Mouse (Mus musculus) CH12.LX (cell line): ENCODE data around the gene Zfp746.

Experiments
- CTCF ChIP-seq, 2 experiments: IDR thresholded peaks in 1 of 2; conservative IDR thresholded peaks in 1 of 2; 2 replicates each; pipeline ENCODE4 v1.5.1; 2011 to 2012; ENCODE audit warnings: low read depth in 2 of 2, low read length in 2 of 2, improper control_type of control experiment in 1 of 2, inconsistent platforms in 1 of 2, mild to moderate bottlenecking in 1 of 2, moderate library complexity in 1 of 2
- E2F4 ChIP-seq: IDR thresholded peaks from 2 replicates; pipeline ENCODE4 v1.6.1; 2011; ENCODE audit warnings: low read depth, low read length, improper control_type of control experiment; ENCODE audit not compliant: insufficient replicate concordance
- ETS1 ChIP-seq: conservative IDR thresholded peaks from 2 replicates; pipeline ENCODE4 v1.6.1; 2012; ENCODE audit warnings: low read depth, mild to moderate bottlenecking, inconsistent platforms, low read length, improper control_type of control experiment, moderate library complexity
- MAFK ChIP-seq: IDR thresholded peaks from 2 replicates; pipeline ENCODE4 v1.6.1; 2011; ENCODE audit warnings: low read length, improper control_type of control experiment; ENCODE audit not compliant: insufficient replicate concordance
- MAX ChIP-seq: IDR thresholded peaks from 2 replicates; pipeline ENCODE4 v1.6.1; 2011; ENCODE audit warnings: low read length, improper control_type of control experiment
- NELFE ChIP-seq: IDR thresholded peaks from 2 replicates; pipeline ENCODE4 v1.6.1; 2011; ENCODE audit warnings: low read depth, low read length, improper control_type of control experiment
- PAX5 ChIP-seq: IDR thresholded peaks from 2 replicates; pipeline ENCODE4 v1.6.1; 2012; ENCODE audit warnings: low read length, inconsistent platforms, mixed read lengths
- POLR2A ChIP-seq: IDR thresholded peaks from 2 replicates; pipeline ENCODE4 v1.6.1; 2011; ENCODE audit warnings: low read depth, mild to moderate bottlenecking, improper control_type of control experiment, low read length
- TBP ChIP-seq: conservative IDR thresholded peaks from 2 replicates; pipeline ENCODE4 v1.6.1; 2011; ENCODE audit warnings: low read depth, low read length, improper control_type of control experiment
- ZNF384 ChIP-seq: IDR thresholded peaks from 2 replicates; pipeline ENCODE4 v1.6.1; 2012; ENCODE audit warnings: low read depth, low read length, improper control_type of control experiment, inconsistent platforms

DNA sequence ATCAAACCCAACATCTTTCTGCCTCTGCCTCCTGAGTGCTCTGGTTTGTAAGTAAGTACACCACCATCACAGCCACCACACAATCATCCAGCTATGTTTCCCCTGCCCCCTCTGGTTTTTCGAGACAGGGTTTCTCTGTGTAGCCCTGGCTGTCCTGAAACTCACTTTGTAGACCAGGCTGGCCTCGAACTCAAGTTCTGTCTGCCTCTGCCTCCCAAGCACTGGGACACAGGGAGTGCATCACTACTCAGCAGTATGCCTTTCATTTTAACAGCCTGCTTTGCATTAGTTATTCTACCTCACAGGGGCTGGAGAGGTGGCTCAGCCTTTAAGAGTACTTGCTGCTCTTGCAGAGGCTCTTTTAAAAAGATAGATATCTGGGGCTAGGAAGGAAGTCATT is 34.7 kb downstream of the Zfp746 start:
- TF ChIP-seq CTCF (conservative IDR thresholded peaks at IDR 0.05 in 1 of 2, IDR thresholded peaks at IDR 0.05 in 1 of 2; ENCODE audit: low read depth in 2 of 2, low read length in 2 of 2) (no peak), ZNF384 (no peak), POLR2A (no peak), MAX (no peak), MAFK (no peak), E2F4 (no peak), ETS1 (no peak), TBP (no peak), NELFE (no peak), PAX5 (no peak)
